Mouse (Mus musculus) layer of hippocampus, adult 8-10 months (tissue): Measurements from ENCODE around the gene Tbc1d16. TPM values are rescaled to one million over a fixed set of nuclear protein-coding genes. Genes with fewer than 3 reads are reported as not detected.
"Not testable (repeated sequence)": the region's sequence is repeated elsewhere in the genome, so short reads cannot be mapped to it uniquely, and the experiment has no call there.

Experiments
- DNase-seq, 2 experiments: peaks; one replicate each; pipeline ENCODE4 v3.0.0; 2022; ENCODE audit warnings: low spot score in 2 of 2
- microRNA-seq, 2 experiments: library from miRNA; unstranded; fragments of <30 nt; microRNA quantifications; one replicate each; pipeline ENCODE4 v1.2.0; 2022
- total RNA-seq, 4 experiments: library from RNA; stranded (reverse); gene quantifications; 2 replicates each; pipeline ENCODE4 v1.2.4; 2022

The Tbc1d16 gene
- total RNA-seq, 4 experiments from 2014 or later: 35.4 to 39.4 (median 36.7) TPM

DNA sequence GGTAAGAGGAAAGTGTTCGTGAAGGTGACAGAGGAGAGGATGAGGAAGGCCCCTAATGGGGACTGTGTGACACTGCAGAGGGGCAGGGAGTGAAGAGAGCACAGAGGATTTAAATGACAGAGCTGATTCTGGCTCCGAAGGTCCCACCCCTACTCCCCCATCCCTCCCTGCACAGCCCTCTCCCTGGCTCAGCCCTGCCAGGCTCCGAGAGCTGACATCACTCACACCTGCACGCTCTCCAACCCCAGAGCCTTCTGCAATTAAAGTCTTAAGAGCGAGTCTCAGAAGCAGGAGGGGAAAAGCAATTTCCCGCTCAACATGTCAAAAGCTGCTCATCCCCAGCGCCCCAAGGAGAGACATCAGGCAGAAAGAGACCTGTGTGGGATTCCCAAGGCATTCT is 109.4 kb downstream of the Tbc1d16 start:
- no peak for DNase-seq

DNA sequence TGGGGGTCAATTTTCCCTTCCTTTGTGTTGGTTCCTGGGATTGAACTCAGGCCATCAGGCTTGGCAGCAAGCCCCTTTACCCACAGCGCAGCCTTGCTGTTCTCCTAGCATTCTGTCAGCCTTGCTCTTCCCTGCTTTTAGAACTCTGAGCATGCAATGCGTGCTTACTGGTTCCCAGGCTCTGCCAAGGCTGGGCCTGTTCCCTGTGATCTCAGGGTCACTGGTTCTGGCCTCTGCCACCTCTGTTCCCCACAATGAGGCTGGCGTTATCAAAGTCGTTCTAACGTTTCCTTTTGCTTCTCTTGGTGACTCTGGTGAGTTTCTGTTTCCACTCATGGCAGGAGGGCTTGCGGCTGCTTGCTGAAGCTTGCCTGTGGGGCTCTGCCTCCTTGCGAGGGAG is 110.4 kb downstream of the Tbc1d16 start:
- DNase-seq: no peak

DNA sequence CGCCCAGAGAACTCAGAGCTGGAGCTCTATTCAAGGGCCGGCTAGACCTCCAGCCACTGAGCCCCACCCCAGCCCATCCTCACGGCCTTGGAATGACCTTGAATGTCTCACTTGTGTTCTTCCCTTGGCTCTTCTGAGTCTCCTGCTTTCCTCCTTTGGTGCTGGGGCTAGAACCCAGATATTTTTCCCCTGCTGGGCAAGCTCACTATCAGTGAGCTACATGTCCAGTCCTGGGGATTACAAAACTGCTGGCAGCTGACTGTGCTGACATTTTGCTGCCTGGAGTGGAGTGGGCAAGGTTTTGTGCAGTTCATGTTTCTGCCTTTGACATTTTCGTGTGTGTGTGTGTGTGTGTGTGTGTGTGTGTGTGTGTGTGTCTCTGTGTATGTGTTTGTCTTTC is 111.3 kb downstream of the Tbc1d16 start:
- DNase-seq: no peak

DNA sequence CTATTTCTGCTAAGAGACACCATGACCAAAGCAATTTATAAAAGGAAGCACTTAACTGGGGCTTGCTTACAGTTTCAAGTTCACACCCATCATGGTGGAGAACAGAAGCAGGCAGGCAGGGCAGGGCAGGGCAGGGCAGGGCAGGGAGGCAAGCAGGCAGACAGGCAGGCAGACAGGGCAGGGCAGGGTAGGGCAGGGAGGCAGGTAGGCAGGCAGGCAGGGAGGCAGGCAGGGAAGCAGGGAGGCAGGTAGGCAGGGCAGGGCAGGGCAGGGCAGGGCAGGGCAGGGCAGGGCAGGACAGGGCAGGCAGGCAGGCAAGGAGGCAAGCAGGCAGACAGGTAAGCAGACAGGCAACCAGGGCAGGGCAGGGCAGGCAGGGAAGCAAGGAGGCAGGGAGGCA is 115.6 kb downstream of the Tbc1d16 start:
- no peak for DNase-seq

DNA sequence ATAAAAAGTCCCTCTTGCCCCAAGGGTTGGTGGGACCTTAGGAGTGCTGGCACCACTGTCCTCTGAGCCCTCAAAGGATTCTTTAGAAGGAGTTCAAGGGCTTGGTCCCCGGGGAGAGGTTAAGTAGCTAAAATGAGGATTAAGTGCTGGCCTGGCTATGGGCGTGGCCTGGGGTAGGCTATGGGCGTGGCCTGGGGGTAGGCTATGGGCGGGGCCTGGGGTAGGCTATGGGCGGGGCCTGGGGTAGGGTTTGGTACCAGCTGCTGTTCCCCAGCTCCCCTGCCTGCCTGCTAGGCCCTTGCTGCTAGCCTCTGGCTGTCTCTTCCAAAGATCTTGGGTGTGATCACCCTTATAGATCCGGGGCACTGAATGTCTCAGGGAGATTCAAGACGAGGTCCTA is 117.0 kb downstream of the Tbc1d16 start:
- DNase-seq: no peak

DNA sequence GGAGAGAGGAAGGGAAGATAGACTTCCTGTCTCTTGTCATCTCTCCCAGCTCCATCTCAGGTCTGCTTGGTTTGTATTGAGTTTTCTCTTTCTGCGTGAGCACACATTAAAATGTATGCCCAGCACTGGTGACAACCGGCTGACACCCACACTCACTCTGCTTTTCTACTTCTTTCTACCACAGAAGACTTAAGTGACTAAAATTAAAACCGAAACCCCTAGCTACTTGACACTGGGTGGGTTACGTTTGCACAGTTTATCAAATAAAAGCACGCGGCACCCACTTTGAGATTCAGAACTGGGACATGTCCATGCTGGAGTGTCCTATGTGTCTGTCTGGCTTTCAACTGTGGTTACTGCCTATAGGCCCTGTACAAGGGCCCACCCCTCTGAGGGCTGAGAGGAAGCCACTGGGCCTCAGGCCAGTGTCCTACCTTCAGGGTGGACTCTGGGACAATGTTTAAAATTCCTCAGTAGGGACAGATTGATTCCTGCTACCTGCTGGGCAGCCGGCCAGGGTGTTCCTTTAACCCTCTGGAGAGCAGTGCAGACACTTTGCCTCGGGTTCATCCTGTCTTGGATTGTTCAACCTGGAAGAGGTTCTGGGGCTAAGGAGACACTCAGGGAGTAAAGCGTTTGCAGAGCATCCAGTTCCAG is 118.8 kb downstream of the Tbc1d16 start:
- DNase-seq: no peak

DNA sequence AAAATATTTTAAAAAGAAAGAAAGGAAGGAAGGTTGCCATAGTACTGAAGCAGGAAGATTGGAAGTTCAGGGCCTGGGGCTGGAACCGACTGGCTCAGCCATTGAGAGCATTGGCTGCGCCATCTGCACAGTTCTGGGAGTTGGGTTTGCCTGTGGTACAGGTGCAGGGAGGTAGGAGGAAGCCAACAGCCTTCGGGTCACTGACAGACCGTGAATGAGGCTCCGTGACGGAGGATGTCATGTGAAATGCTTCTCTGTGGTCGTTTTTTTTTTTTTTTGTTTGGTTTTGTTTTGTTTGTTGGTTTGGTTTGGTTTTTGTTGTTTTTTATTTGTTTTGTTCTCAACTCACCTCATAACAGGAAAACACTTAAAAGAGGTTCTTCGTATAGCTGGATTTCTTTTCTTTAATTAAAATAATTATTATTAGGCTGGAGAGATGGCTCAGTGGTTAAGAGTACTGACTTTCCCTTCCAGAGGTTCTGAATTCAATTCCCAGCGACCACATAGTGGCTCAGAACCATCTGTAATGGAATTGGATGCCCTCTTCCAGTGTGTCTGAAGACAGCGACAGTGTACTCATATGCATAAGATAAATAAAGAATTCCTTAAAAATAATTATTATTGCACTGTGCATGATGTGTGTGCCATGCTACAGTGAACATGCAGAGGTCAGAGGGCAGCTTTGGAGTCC is 119.6 kb downstream of the Tbc1d16 start:
- no peak for DNase-seq

DNA sequence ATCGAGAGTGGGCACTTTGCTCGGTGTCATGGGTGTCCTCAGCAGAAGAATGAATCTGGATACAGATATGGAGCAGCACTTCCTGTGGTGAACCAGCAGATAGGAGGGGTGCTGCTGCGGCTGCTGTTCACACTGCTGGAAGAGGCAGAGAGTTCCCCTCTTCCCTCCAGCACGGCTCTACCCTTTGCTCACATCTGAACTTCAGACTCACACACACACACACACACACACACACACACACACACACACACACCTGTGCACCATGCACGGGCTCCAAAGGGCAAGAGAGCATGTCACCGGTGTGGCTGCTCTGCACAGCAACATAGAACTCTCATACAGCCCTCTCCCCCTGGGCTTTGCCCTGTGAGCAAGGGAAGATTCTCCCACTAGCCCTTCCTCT is 122.0 kb downstream of the Tbc1d16 start:
- no peak for DNase-seq

DNA sequence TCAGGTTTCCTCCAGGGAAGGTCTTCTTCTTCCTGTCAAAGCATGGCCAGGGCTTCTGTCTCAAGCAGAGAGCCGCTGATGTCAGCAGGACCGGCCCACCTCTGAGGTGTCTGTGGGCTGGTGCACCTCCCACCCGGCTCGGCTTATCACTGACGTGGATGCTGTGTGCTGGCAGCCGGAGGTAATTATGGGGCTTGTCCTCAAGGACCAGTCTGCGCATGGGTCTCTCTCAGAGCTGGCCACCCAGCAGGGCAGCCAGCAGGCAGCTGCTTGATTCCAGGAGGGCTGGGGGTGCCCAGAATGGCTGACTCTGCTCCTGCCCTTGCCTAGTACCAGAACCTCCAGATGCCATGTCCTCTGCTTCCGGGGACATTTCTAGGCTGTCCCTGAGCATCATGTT is 122.6 kb downstream of the Tbc1d16 start:
- no peak for DNase-seq

DNA sequence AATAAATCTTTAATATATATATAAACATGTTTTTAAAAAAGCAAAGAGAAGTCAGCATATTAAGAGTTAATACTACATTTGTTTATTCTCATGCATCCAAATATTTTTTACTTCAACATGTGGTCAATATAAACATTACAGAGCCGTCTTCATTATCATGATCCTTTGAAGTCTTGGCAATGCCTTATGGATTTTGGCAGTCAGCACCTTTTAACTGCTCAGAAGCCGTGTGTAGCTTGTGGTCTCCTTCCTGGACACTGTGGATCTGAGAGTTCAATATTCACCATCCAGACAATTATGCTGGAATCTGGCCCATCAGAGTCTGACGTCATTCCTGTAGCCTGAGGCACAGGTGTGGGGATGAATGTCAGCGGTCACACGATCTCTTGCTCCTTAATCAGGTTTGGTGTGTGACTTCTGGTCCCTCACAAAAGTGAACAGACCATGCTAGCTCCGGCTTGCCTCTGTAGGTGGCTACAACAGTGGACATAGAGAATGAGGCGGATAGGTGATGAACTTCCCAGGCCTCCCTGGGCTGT is 123.2 kb downstream of the Tbc1d16 start:
- no peak for DNase-seq

DNA sequence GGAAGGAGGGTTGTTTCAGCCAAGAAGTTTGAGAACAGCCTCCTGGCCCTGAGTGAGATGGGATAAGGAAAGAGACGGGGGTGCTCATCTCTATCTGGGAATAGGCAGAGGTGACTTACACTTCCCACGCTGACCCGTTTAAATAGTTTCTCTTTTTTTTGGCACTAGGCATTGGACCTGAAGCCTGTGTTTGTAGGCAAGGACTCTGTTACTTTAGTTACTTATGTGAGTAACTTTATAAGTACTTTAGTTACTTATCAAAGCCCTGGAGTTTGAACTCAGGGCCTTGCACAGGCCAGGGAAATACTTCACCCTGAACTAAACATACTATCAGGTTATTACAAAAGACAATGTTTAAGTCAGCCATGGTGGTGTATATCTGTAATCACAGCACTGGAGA is 124.3 kb downstream of the Tbc1d16 start:
- DNase-seq: no peak

DNA sequence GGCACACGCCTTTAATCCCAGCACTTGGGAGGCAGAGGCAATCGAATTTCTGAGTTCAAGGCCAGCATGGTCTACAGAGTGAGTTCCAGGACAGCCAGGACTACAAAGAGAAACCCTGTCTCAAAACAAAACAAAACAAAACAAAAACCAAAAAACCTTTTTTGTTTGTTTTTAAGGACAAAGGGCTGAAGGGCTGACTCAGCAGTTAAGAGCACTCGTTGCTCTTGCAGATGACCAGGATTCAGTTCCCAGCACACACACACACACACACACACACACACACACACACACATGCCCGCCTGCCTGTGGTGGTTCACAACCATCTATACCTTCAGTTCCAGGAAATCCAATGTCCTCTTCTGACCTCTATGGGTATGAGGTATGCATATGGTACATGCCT is 127.9 kb downstream of the Tbc1d16 start:
- DNase-seq: not testable (repeated sequence)

DNA sequence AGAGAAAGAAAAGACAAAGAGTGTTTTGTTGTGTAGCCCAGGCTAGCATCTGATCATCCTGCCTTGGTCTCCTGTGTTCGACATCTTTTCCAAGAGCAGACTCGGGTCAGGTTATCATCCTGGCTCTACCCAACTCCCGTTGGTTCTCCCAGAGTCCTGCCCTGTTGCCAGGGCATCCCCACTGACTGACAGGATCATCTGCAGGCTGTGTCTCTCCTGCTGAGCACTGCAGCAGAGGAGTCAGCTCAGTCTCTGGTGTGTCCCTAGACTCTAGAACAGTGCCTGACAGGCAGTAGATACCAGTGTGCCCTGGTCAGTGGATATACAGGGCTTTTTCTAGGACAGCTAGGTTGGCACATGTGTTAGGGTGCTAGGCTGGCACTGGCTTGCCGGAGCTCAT is 130.1 kb downstream of the Tbc1d16 start:
- DNase-seq: no peak

DNA sequence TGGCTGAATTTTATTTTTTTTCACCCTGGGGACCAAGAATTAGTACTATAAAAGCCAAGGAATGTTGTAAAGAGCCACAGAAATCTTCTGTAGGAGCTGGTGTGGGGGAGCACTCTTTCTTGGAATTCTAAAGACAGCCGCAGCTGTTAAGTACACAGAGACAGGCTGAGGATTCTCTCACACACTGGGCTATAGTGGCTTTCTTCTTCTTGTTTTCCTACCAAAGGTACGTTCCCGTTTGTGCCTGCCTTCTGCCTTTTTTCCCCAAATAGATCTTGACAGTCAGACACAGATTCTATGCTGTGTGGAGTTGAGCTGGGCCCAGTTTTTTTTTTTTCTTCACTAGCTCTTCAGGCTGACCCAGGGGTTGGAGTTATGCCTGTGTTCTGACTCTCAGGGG is 132.9 kb downstream of the Tbc1d16 start:
- no peak for DNase-seq

DNA sequence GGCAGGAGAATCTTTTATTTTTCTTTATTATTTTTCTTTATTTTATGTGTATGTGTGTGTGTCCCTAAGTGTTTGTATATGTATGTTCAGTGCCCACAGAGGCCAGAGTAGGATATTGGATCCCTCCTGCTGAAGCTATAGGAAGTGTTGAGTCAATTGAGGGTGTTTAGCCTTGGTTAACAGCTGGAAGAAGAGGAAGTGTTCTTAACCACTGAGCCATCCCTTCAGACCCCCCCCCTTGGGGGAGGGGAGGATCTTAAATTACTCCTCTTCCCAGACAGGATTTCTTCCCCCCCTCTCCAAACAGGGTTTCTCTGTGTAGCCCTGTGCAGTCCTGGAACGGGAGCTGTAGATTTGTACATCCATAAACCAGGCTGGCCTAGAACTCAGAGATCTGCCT is 135.0 kb downstream of the Tbc1d16 start:
- no peak for DNase-seq

Small RNA genes within 50 kb of the gene (microRNA-seq; reads per million reads assigned to microRNA genes)
- 5.6 to 7.3 reads per million in 2 experiments for gene Mir6934

Other genes with a start within 250 kb of the Tbc1d16 start
- not detected for gene Enpp7, start 240.3 kb downstream of the Tbc1d16 start, total RNA-seq
- gene Cbx2, start 205.5 kb downstream of the Tbc1d16 start, total RNA-seq: 1 to 10 TPM; 1.7 to 3.9 (median 2.4) TPM
- gene Cbx8, start 187.5 kb downstream of the Tbc1d16 start, total RNA-seq: 10 to 100 TPM in 2 of 4 experiments, 1 to 10 TPM in 2; 6.9 to 11.9 (median 9.6) TPM
- gene Cbx4, start 142.3 kb downstream of the Tbc1d16 start, total RNA-seq: 10 to 100 TPM; 40.7 to 47.2 (median 44.0) TPM
- 1 to 10 TPM; 1.6 to 3.1 (median 2.4) TPM for gene Ccdc40, start 73 bp upstream of the Tbc1d16 start, total RNA-seq
- gene Gaa, start 39.4 kb upstream of the Tbc1d16 start, total RNA-seq: 100 to 1,000 TPM; 336 to 359 (median 339) TPM
- gene Eif4a3, start 71.6 kb upstream of the Tbc1d16 start, total RNA-seq: 10 to 100 TPM; 89.1 to 93.4 (median 90.6) TPM
- gene Card14, start 79.3 kb upstream of the Tbc1d16 start, total RNA-seq: under 1 TPM; 0.36 to 0.71 (median 0.52) TPM
- gene Sgsh, start 127.0 kb upstream of the Tbc1d16 start, total RNA-seq: 1 to 10 TPM; 5.9 to 8.0 (median 7.0) TPM
- 1 to 10 TPM; 6.0 to 6.9 (median 6.3) TPM for gene Slc26a11, start 127.1 kb upstream of the Tbc1d16 start, total RNA-seq
- 1 to 10 TPM; 3.6 to 8.6 (median 6.1) TPM for gene Rnf213, start 164.6 kb upstream of the Tbc1d16 start, total RNA-seq